Mouse (Mus musculus) limb, embryonic 14.5 days (tissue): ENCODE measurements around the gene Ttc7. TPM values are rescaled to one million over a fixed set of nuclear protein-coding genes. Genes with fewer than 3 reads are reported as not detected.

Source experiments
- ATAC-seq: fragments of 200-750 bp; cut with Nextera tagmentation; 2 replicates; pipeline ENCODE4 v1.8.0; 2017; ENCODE audit warnings: low read depth, moderate number of reproducible peaks, moderate TSS enrichment; ENCODE audit not compliant: low FRiP score
- DNase-seq: peaks from one replicate; pipeline ENCODE4 v3.0.0-alpha.2; 2015; ENCODE audit warnings: low spot score
- H3K27ac ChIP-seq: fragments of 300-500 bp; sonication (generic); replicated peaks from 2 replicates; pipeline ENCODE4 v1.5.1; 2014; ENCODE audit warnings: low read depth, mild to moderate bottlenecking, low read length, moderate library complexity, mixed read lengths
- H3K27me3 ChIP-seq: fragments of 300-500 bp; sonication (generic); 2 replicates; pipeline ENCODE4 v1.6.1; 2014; ENCODE audit warnings: low read length, mixed read lengths; ENCODE audit not compliant: control insufficient read depth, insufficient read depth
- H3K36me3 ChIP-seq: fragments of 300-500 bp; sonication (generic); 2 replicates; pipeline ENCODE4 v1.6.1; 2014; ENCODE audit warnings: mild to moderate bottlenecking, low read length, moderate library complexity, mixed read lengths; ENCODE audit not compliant: control insufficient read depth, insufficient read depth
- H3K4me1 ChIP-seq: fragments of 300-500 bp; sonication (generic); 2 replicates; pipeline ENCODE4 v1.6.1; 2014; ENCODE audit warnings: antibody characterized with exemption, low read length, mixed read lengths; ENCODE audit not compliant: control insufficient read depth, insufficient read depth
- H3K4me2 ChIP-seq: fragments of 300-500 bp; sonication (generic); replicated peaks from 2 replicates; pipeline ENCODE4 v1.6.1; 2014; ENCODE audit warnings: low read depth, mild to moderate bottlenecking, low read length, moderate library complexity; ENCODE audit not compliant: severe bottlenecking
- H3K4me3 ChIP-seq: fragments of 300-500 bp; sonication (generic); replicated peaks from 2 replicates; pipeline ENCODE4 v1.5.1; 2014; ENCODE audit warnings: low read length
- H3K9ac ChIP-seq: fragments of 300-500 bp; sonication (generic); 2 replicates; pipeline ENCODE4 v1.6.1; 2014; ENCODE audit warnings: mild to moderate bottlenecking, low read depth, low read length, moderate library complexity; ENCODE audit not compliant: severe bottlenecking
- H3K9me3 ChIP-seq: fragments of 300-500 bp; sonication (generic); 2 replicates; pipeline ENCODE4 v1.6.1; 2016; ENCODE audit warnings: low read length; ENCODE audit not compliant: control insufficient read depth
- POLR2A ChIP-seq: fragments of 200-500 bp; IDR thresholded peaks from 2 replicates; pipeline ENCODE4 v1.8.0; 2012; ENCODE audit warnings: inconsistent platforms, mild to moderate bottlenecking, moderate library complexity, borderline replicate concordance; ENCODE audit not compliant: insufficient read depth, insufficient read length; ENCODE audit errors: extremely low read depth
- WGBS: fragments of 180-500 bp; shearing (Covaris S2); extraction: QIAGEN DNeasy Blood & Tissue Kit; methylation state at CpG from one replicate; pipeline ENCODE4 v1.1.7; 2014; 5-methylcytosine and 5-hydroxymethylcytosine counted together
- polyA plus RNA-seq, 2 experiments: library from polyadenylated mRNA; depleted of rRNA in 1 of 2; stranded (reverse) in 1 of 2; unstranded in 1 of 2; fragments of >200 nt; fragmentation: Nextera tagmentation in 1 of 2; extraction: Ambion mirVana in 1 of 2; gene quantifications; 2 replicates each; pipeline versions ENCODE4 v1.2.1 to v1.2.3; 2012 to 2014

Gene Ttc7
- polyA plus RNA-seq, 2 experiments: 7.8 to 9.4 TPM

DNA sequence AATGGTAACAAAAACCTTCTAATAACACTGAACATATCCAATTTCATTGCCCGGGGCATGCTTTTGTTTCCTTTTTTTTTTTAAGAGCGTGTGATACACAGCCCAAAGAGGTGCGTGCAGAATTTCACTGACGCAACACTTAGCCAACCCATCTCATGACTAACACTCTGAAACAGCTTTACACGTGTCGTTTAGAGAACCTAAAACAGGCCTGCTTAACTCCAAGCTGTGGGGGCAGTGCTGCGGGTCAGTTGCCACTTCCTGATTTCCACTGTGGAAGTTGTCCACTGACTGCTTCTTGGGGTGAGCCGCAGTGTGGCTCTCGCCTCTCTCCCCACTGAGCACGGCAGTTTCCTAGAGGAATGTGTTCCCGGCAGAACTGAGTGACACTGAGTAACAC lies 122.9 kb downstream of the Ttc7 start:
- Histone ChIP-seq H3K9me3 (no peaks in the 10 kb centered on the region), H3K27ac (no peak overlapping the region), H3K9ac (no peak overlapping the region), H3K36me3 (no peaks in the 10 kb centered on the region), H3K4me2 (no peak overlapping the region), H3K4me3 (no peak overlapping the region), H3K27me3 (no peaks in the 10 kb centered on the region), H3K4me1 (no peaks in the 10 kb centered on the region; the same call in 1 of the 2 replicates)
- ATAC-seq (peak; percentile 15; the same call in 1 of the 2 replicates), DNase-seq (no peak)
- WGBS: 54% methylated on average over 11 of the region's 11 CpGs
- no peak for TF ChIP-seq POLR2A

DNA sequence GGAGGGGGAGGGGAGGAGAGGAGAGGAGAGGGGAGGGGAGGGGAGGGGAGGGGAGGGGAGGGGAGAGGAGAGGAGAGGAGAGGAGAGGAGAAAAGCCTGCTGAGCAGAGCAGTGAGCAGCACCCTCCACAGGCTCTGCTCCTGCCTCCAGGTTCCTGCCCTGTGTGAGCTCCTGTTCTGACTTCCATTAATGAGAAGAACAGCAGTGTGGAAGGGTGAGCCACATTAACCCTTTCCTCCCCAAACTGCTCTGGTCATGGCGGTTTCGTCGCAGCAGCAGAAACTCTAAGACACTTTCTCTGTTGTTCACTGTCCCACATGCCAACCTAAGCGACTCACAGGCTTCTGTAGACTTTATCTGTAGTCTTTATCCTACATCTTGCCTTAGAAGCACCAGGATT lies 124.0 kb downstream of the Ttc7 start:
- no peak overlapping the region for H3K4me2 ChIP-seq
- ATAC-seq: no peak
- no peaks in the 10 kb centered on the region for H3K9me3 ChIP-seq
- H3K36me3 ChIP-seq: no peaks in the 10 kb centered on the region
- H3K9ac ChIP-seq: no peak overlapping the region
- no peak overlapping the region for H3K27ac ChIP-seq
- DNase-seq: no peak
- no peak for TF ChIP-seq POLR2A
- no peaks in the 10 kb centered on the region; the same call in 1 of the 2 replicates for H3K4me1 ChIP-seq
- H3K27me3 ChIP-seq: no peaks in the 10 kb centered on the region
- no peak overlapping the region for H3K4me3 ChIP-seq
- 83% methylated on average over 4 of the region's 4 CpGs for WGBS

DNA sequence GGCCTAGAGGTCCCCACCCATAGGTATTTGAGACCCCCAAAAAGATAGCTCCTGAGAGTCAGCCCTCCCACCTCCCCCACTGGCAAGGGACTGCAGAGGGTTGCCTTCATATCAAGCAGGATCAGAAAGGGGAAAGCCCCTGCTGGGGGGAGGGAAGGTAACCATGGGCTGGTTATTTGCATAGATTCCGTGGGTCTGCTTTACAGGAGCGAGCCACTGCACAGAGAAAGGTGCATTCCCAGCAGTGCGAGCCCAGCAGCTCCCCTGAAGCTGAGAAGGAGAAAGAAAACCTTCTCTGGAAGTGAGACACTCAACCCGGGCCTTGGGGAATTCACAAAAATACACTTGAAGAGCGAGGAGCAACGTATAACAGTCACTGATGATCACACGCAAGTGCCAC lies 135.4 kb downstream of the Ttc7 start:
- Histone ChIP-seq H3K4me2 (no peak overlapping the region), H3K27ac (no peak overlapping the region), H3K9ac (no peak overlapping the region), H3K4me3 (no peak overlapping the region), H3K4me1 (no peaks in the 10 kb centered on the region), H3K27me3 (no peaks in the 10 kb centered on the region), H3K9me3 (no peaks in the 10 kb centered on the region), H3K36me3 (no peaks in the 10 kb centered on the region)
- ATAC-seq (no peak), DNase-seq (no peak)
- TF ChIP-seq POLR2A: no peak
- 67% methylated on average over 7 of the region's 7 CpGs for whole genome bisulfite sequencing

DNA sequence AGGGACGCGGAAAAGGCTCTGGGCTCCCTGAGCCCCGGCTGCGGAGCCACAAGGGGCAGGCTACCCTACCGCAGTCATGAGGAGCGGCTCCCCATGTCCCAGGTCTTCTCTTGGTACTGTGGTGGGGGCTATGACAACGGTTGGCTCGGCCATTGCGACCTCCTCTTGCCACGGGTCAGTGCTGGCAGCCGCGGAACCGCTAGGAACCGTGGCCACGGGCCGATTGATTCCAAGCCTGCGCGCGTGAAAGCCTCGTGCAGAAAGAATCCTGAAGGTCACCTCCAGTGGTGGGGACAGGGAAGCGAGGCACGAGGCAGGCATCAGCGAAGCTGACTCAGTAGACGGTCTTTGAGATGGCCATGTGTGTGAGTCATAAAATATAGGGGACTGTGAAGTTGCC lies 144.8 kb downstream of the Ttc7 start, which contains the start of gene Stpg4:
Gene Stpg4, minus strand, starts transcription at position 231 of the 400 bp plus-strand sequence.
- Histone ChIP-seq H3K4me1 (no peaks in the 10 kb centered on the region), H3K9ac (no peak within 1 kb of the TSS), H3K27me3 (no peaks in the 10 kb centered on the region), H3K36me3 (peaks cover 28% of the 10 kb centered on the region), H3K4me2 (no peak within 1 kb of the TSS), H3K9me3 (no peaks in the 10 kb centered on the region), H3K4me3 (no peak within 1 kb of the TSS), H3K27ac (no peak within 1 kb of the TSS)
- no peak for TF ChIP-seq POLR2A
- DNase-seq (no peak), ATAC-seq (no peak)
- WGBS: 61% methylated on average over 24 of the region's 24 CpGs

DNA sequence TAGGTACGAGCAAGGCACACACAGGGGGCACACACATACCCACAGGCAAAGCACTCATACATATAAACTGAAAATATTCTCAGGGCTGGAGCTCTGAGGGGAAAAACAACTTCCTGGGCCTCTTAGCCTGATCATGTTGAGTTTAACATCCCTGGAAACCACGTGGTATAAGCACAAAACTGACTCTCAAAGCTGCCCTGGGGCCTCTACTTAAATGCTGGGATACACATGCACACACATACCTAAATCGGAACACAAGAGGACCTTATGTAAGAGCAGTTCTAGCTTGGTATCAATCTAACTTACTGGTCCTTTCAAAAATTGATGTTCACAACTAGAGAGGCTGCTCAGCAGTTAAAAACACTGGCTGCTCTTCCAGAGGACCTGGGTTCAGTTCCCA lies 146.7 kb downstream of the Ttc7 start:
- H3K27ac ChIP-seq: no peak overlapping the region
- H3K27me3 ChIP-seq: no peaks in the 10 kb centered on the region
- WGBS: 72% methylated on average over 3 of the region's 3 CpGs
- DNase-seq: no peak
- no peak overlapping the region for H3K9ac ChIP-seq
- no peaks in the 10 kb centered on the region for H3K4me1 ChIP-seq
- H3K4me2 ChIP-seq: no peak overlapping the region
- H3K9me3 ChIP-seq: no peaks in the 10 kb centered on the region
- ATAC-seq: no peak
- peaks cover 45% of the 10 kb centered on the region for H3K36me3 ChIP-seq
- no peak for TF ChIP-seq POLR2A
- H3K4me3 ChIP-seq: no peak overlapping the region

Other genes starting within 250 kb of the Ttc7 start
- 18.4 TPM in 2 replicates for gene Socs5, start 175.2 kb upstream of the Ttc7 start, polyA plus RNA-seq (2012; rRNA removed)
- 21.2 and 27.3 TPM in 2 replicates for gene Socs5, start 175.2 kb upstream of the Ttc7 start, polyA plus RNA-seq (2014; fragmentation: Nextera tagmentation; extraction: Ambion mirVana)
- 70.3 and 73.6 TPM in 2 replicates for gene Mcfd2, start 17.0 kb upstream of the Ttc7 start, polyA plus RNA-seq (2012; rRNA removed)
- 89.6 and 98.4 TPM in 2 replicates for gene Mcfd2, start 17.0 kb upstream of the Ttc7 start, polyA plus RNA-seq (2014; fragmentation: Nextera tagmentation; extraction: Ambion mirVana)
- gene Stpg4, start 144.9 kb downstream of the Ttc7 start, polyA plus RNA-seq (2012; rRNA removed): not detected in 2 replicates
- gene Stpg4, start 144.9 kb downstream of the Ttc7 start, polyA plus RNA-seq (2014; fragmentation: Nextera tagmentation; extraction: Ambion mirVana): not detected in 2 replicates
- gene Calm2, start 164.0 kb downstream of the Ttc7 start, polyA plus RNA-seq (2012; rRNA removed): 385 and 537 TPM in 2 replicates
- gene Calm2, start 164.0 kb downstream of the Ttc7 start, polyA plus RNA-seq (2014; fragmentation: Nextera tagmentation; extraction: Ambion mirVana): 933 and 956 TPM in 2 replicates